ENCODE assay signal across 15 mouse cellular contexts in the genomic region with DNA sequence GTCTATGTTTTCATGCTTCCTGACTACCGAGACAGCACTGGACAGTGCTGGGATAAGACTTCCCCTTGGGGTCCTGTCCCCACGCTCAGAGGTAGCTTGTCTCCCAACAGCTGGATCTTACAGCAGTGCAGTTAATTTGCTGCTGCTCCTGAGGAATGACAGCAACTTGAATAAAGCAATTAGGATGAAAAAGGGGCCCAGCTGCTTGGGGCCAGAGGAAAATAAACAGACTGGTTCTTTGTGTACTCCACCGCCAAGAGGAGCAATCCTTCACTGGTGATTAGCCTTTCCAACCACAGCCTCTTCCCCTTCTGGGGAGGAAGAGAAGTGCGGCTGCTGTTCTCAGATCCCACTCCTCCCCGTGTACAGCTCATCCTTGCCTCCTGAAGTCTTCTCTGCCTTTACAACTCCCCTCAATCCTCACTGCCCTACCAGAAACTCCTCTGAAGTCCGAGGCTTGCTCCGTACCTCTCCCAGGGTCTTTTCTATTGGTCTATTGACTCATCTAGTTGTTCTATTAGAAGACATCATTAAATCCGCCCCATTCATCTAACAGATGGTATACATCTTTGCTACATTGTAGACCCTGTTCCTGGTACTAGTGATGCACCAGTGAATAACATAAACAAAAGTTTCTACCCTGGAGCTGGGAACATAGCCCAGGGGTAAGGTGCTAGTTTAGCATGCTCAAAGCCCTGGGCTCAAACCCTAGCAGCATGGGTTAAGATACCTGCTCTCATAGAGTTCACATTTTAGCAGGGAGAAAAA. TPM values are rescaled to one million over a fixed set of nuclear protein-coding genes. Genes with fewer than 3 reads are reported as not detected.
A peak's percentile ranks its signal among the peaks of the same experiment; 100 is the strongest.
DNase-seq lines count a peak whose midpoint lies in the region; ATAC-seq and TF ChIP-seq lines count a peak whose summit lies in the region.
"Had no signal": no experiment of that assay in that cellular context is flagged by ENCODE, and none has a peak within 500 bp of the region (broad histone marks: within the 10 kb centered on the region; RNA-seq: fewer than 3 reads in every experiment).

No protein-coding gene starts in this region.

- 27% methylated on average over 8 of the region's 8 CpGs for WGBS in intestine, embryonic 16.5 days
- 20% methylated on average over 8 of the region's 8 CpGs for WGBS in lung, postnatal 0 days

- peak; percentile 83 for TF ChIP-seq EP300 in lung, postnatal 0 days (IDR thresholded peaks at IDR 0.05)

- peaks cover 6% of the 10 kb centered on the region; the same call in 1 of the 2 replicates for H3K4me1 ChIP-seq in intestine, embryonic 16.5 days (ENCODE audit: control insufficient read depth, insufficient read depth, low read length)
- H3K4me1 ChIP-seq in lung, postnatal 0 days (ENCODE audit: insufficient read depth, low read depth, low read length), result peaks cover 3% of the 10 kb centered on the region; the same call in 1 of the 2 replicates

- no peaks in the 10 kb centered on the region; the same call in 1 of the 2 replicates for H3K9me3 ChIP-seq in intestine, embryonic 16.5 days (ENCODE audit: control insufficient read depth, low read length)
- no peaks in the 10 kb centered on the region for H3K9me3 ChIP-seq in lung, postnatal 0 days (ENCODE audit: low read length)

- no peak overlapping the region for H3K4me2 ChIP-seq in intestine, embryonic 16.5 days (ENCODE audit: low read depth, low read length)
- no peak overlapping the region for H3K4me2 ChIP-seq in lung, postnatal 0 days (replicated peaks; ENCODE audit: low read depth, low read length)
- H3K4me2 ChIP-seq: forebrain, embryonic 12.5 days had no signal

- peaks cover 47% of the 10 kb centered on the region for H3K27me3 ChIP-seq in intestine, embryonic 16.5 days (replicated peaks; ENCODE audit: control insufficient read depth, insufficient read depth, low read length)
- H3K27me3 ChIP-seq in lung, postnatal 0 days (replicated peaks; ENCODE audit: insufficient read depth, low read length), result peaks cover 11% of the 10 kb centered on the region

- TF ChIP-seq CTCF in lung, postnatal 0 days (IDR thresholded peaks at IDR 0.05), result peak; percentile 60

- no peak overlapping the region for H3K9ac ChIP-seq in intestine, embryonic 16.5 days (ENCODE audit: low read depth, low read length)
- H3K9ac ChIP-seq in lung, postnatal 0 days (replicated peaks; ENCODE audit: low read depth), result no peak overlapping the region
- H3K9ac ChIP-seq: forebrain, embryonic 12.5 days had no signal

- H3K27ac ChIP-seq in intestine, embryonic 16.5 days (ENCODE audit: low read length), result no peak overlapping the region
- H3K27ac ChIP-seq in lung, postnatal 0 days (ENCODE audit: low read length), result peak overlapping the region; percentile 81
- H3K27ac ChIP-seq: forebrain, embryonic 12.5 days had no signal

- ATAC-seq in intestine, embryonic 16.5 days, result peak; percentile 49
- peak; percentile 77 for ATAC-seq in lung, postnatal 0 days

- no peaks in the 10 kb centered on the region for H3K36me3 ChIP-seq in intestine, embryonic 16.5 days (ENCODE audit: control insufficient read depth, insufficient read depth, low read length)
- H3K36me3 ChIP-seq in lung, postnatal 0 days (ENCODE audit: insufficient read depth, low read length), result no peaks in the 10 kb centered on the region
- H3K36me3 ChIP-seq: forebrain, embryonic 12.5 days had no signal

- no peak overlapping the region for H3K4me3 ChIP-seq in intestine, embryonic 16.5 days (ENCODE audit: low read length)
- H3K4me3 ChIP-seq in lung, postnatal 0 days (ENCODE audit: low read depth, low read length), result no peak overlapping the region
- H3K4me3 ChIP-seq: forebrain, embryonic 12.5 days; myocyte had no signal

- DNase-seq in 416B (ENCODE audit: low read depth), result peak; percentile 18
- DNase-seq in NIH3T3 (ENCODE audit: low read depth), result peak; percentile 8
- peak; percentile 91 for DNase-seq in lung, postnatal 0 days (ENCODE audit: low spot score)
- no peak for DNase-seq in spleen, postnatal 36 days (ENCODE audit: low spot score in 2 of 2)
- no peak for DNase-seq in layer of hippocampus, postnatal 10 days (ENCODE audit: low spot score in 2 of 2)
- DNase-seq in cerebellum, adult 9-10 months, result no peak
- DNase-seq: cerebellum, postnatal 36 days; right cerebral cortex, postnatal 25 days had no signal

RNA-seq across cellular contexts. Expression of a gene that starts 4.9 kb away (rescaled TPM):
- 2.5 and 3.4 TPM in 2 replicates for polyA plus RNA-seq in intestine, embryonic 16.5 days (2015; fragmentation: Nextera tagmentation; extraction: Ambion mirVana)
- 2.4 and 2.9 TPM in 2 replicates for polyA plus RNA-seq in lung, postnatal 0 days (2015; fragmentation: Nextera tagmentation; extraction: Ambion mirVana)
- under 1 TPM; 0.13 to 0.43 TPM for total RNA-seq in layer of hippocampus, postnatal 10 days (2021)
- polyA plus RNA-seq: hindbrain, embryonic 11.5 days had no signal

RNA-seq across cellular contexts. Expression of a gene that starts 11.7 kb away (rescaled TPM):
- 5.0 and 5.5 TPM in 2 replicates for polyA plus RNA-seq in intestine, embryonic 16.5 days (2015; fragmentation: Nextera tagmentation; extraction: Ambion mirVana)
- polyA plus RNA-seq in lung, postnatal 0 days (2015; fragmentation: Nextera tagmentation; extraction: Ambion mirVana), result 73.2 and 84.4 TPM in 2 replicates
- total RNA-seq in layer of hippocampus, postnatal 10 days (2021), result 1 to 10 TPM; 4.1 to 5.3 TPM

RNA-seq across cellular contexts. Expression of a gene that starts 25.7 kb away (rescaled TPM):
- polyA plus RNA-seq in intestine, embryonic 16.5 days (2015; fragmentation: Nextera tagmentation; extraction: Ambion mirVana), result 0.16 and 0.18 TPM in 2 replicates
- polyA plus RNA-seq in lung, postnatal 0 days (2015; fragmentation: Nextera tagmentation; extraction: Ambion mirVana), result 0.33 and 0.40 TPM in 2 replicates
- total RNA-seq in layer of hippocampus, postnatal 10 days (2021), result 1 to 10 TPM; 4.6 to 5.3 TPM
- polyA plus RNA-seq: liver, embryonic 16.5 days had no signal

RNA-seq across cellular contexts. Expression of a gene that starts 36.2 kb away (rescaled TPM):
- 16.4 and 26.4 TPM in 2 replicates for polyA plus RNA-seq in intestine, embryonic 16.5 days (2015; fragmentation: Nextera tagmentation; extraction: Ambion mirVana)
- polyA plus RNA-seq in lung, postnatal 0 days (2015; fragmentation: Nextera tagmentation; extraction: Ambion mirVana), result not detected in 2 replicates
- total RNA-seq in layer of hippocampus, postnatal 10 days (2021), result not detected
- total RNA-seq: ES-E14 had no signal
- polyA plus RNA-seq: forebrain, embryonic 12.5 days; gonadal fat pad, adult 2 months; hindbrain, embryonic 11.5 days; myocyte had no signal

RNA-seq across cellular contexts. Expression of a gene that starts 40.7 kb away (rescaled TPM):
- 3.4 and 3.5 TPM in 2 replicates for polyA plus RNA-seq in intestine, embryonic 16.5 days (2015; fragmentation: Nextera tagmentation; extraction: Ambion mirVana)
- polyA plus RNA-seq in lung, postnatal 0 days (2015; fragmentation: Nextera tagmentation; extraction: Ambion mirVana), result 8.6 and 8.7 TPM in 2 replicates
- 10 to 100 TPM; 23.2 to 25.4 TPM for total RNA-seq in layer of hippocampus, postnatal 10 days (2021)

Comparison
In these comparisons a context has a peak if more than half of its experiments do, and no peak if none do; other contexts are left out.
1. DNase-seq: peak in 416B (single experiment), NIH3T3 (single experiment) and lung, postnatal 0 days (single experiment); none in spleen, postnatal 36 days (0 of 2), layer of hippocampus, postnatal 10 days (0 of 2) and cerebellum, adult 9-10 months (single experiment).
2. RNA of a gene that starts 11.7 kb away (polyA plus RNA-seq): 73.2 to 84.4 TPM in lung, postnatal 0 days; 5.0 to 5.5 TPM in intestine, embryonic 16.5 days; every median in the first group is over 10 times any median in the second.